8 mouse cellular contexts compared by ENCODE assay signal in genomic region chr8:20016082-20016840, GRCm38 (mm10).
DNase-seq lines count a peak whose midpoint lies in the region.
"Not testable (repeated sequence)": the region's sequence is repeated elsewhere in the genome, so short reads cannot be mapped to it uniquely, and the experiment has no call there.

No protein-coding gene starts in this region.

- intact Hi-C loops in gastrocnemius, postnatal 36 days (cut with DNase I): not testable (repeated sequence)

- DNase-seq in adrenal gland, adult 18-20 months (ENCODE audit: low spot score in 2 of 2): peak; percentile 34 to 47
- peak; percentile 9 to 16 for DNase-seq in cerebellum, postnatal 14 days
- DNase-seq in gastrocnemius, postnatal 36 days: peak; percentile 12 to 69
- peak; percentile 62 for DNase-seq in kidney, adult 9 months
- peak; percentile 31 for DNase-seq in left cerebral cortex, adult 18-20 months (ENCODE audit: low spot score in 2 of 2)
- peak; percentile 62 to 75 for DNase-seq in lung, postnatal 4 days
- peak; percentile 30 to 33 for DNase-seq in spleen, postnatal 36 days (ENCODE audit: low spot score in 2 of 2)
- peak; percentile 31 for DNase-seq in urinary bladder, postnatal 25 days (ENCODE audit: low spot score)

Comparison
In these comparisons a context has a peak if more than half of its experiments do, and no peak if none do; other contexts are left out.
1. Peak in every context shown above with its lines: DNase-seq.
2. DNase-seq: peak in every context shown above with its lines; median percentile 68 in lung, postnatal 4 days; 62 in kidney, adult 9 months; 40 in adrenal gland, adult 18-20 months; 40 in gastrocnemius, postnatal 36 days; 32 in spleen, postnatal 36 days; 31 in left cerebral cortex, adult 18-20 months; 31 in urinary bladder, postnatal 25 days; 12 in cerebellum, postnatal 14 days.